Mouse (Mus musculus) ES-Bruce4 (cell line): ENCODE results near the gene 2310061I04Rik. TPM values are rescaled to one million over a fixed set of nuclear protein-coding genes. Genes with fewer than 3 reads are reported as not detected.

Experiments used
- H3K27ac ChIP-seq: 2 replicates; pipeline ENCODE4 v1.5.1; 2012; ENCODE audit warnings: low read length, inconsistent platforms; ENCODE audit not compliant: insufficient read depth
- H3K27me3 ChIP-seq: 2 replicates; pipeline ENCODE4 v1.6.1; 2012; ENCODE audit warnings: mild to moderate bottlenecking, low read length, inconsistent platforms; ENCODE audit not compliant: control insufficient read depth, poor library complexity, insufficient read depth, severe bottlenecking
- H3K36me3 ChIP-seq: 2 replicates; pipeline ENCODE4 v1.6.1; 2012; ENCODE audit warnings: inconsistent platforms, mild to moderate bottlenecking, low read length, moderate library complexity; ENCODE audit not compliant: control insufficient read depth, poor library complexity, insufficient read depth, severe bottlenecking
- H3K4me1 ChIP-seq: one replicate; pipeline ENCODE4 v1.8.1; 2011; ENCODE audit warnings: low read length; ENCODE audit not compliant: control insufficient read depth, insufficient read depth
- H3K4me3 ChIP-seq: 2 replicates; pipeline ENCODE4 v1.5.1; 2011; ENCODE audit warnings: low read depth, mild to moderate bottlenecking, low read length
- H3K9ac ChIP-seq: 2 replicates; pipeline ENCODE4 v1.6.1; 2012; ENCODE audit warnings: low read depth, mild to moderate bottlenecking, inconsistent platforms; ENCODE audit not compliant: poor library complexity, severe bottlenecking
- H3K9me3 ChIP-seq: replicated peaks from 2 replicates; pipeline ENCODE4 v1.6.1; 2012; ENCODE audit warnings: mild to moderate bottlenecking, low read length, inconsistent platforms; ENCODE audit not compliant: control insufficient read depth, poor library complexity, insufficient read depth, severe bottlenecking
- CTCF ChIP-seq: IDR thresholded peaks from one replicate; pipeline ENCODE4 v1.8.1; 2011; ENCODE audit warnings: low read depth, low read length
- EP300 ChIP-seq: IDR thresholded peaks from 2 replicates; pipeline ENCODE4 v1.6.1; 2011; ENCODE audit warnings: low read depth, low read length; ENCODE audit not compliant: insufficient read depth
- POLR2A ChIP-seq: IDR thresholded peaks from one replicate; pipeline ENCODE4 v1.8.1; 2011; ENCODE audit warnings: low read length; ENCODE audit not compliant: insufficient read depth
- polyA plus RNA-seq: library from polyadenylated mRNA; stranded (reverse); fragments of >200 nt; gene quantifications from 2 replicates; pipeline ENCODE4 v1.2.4, GENCODE M21; 2011; ENCODE audit warnings: low read depth; ENCODE audit not compliant: missing spikeins, insufficient read depth, insufficient read length

2310061I04Rik gene
- polyA plus RNA-seq, 1 experiment: 58.9 TPM

DNA sequence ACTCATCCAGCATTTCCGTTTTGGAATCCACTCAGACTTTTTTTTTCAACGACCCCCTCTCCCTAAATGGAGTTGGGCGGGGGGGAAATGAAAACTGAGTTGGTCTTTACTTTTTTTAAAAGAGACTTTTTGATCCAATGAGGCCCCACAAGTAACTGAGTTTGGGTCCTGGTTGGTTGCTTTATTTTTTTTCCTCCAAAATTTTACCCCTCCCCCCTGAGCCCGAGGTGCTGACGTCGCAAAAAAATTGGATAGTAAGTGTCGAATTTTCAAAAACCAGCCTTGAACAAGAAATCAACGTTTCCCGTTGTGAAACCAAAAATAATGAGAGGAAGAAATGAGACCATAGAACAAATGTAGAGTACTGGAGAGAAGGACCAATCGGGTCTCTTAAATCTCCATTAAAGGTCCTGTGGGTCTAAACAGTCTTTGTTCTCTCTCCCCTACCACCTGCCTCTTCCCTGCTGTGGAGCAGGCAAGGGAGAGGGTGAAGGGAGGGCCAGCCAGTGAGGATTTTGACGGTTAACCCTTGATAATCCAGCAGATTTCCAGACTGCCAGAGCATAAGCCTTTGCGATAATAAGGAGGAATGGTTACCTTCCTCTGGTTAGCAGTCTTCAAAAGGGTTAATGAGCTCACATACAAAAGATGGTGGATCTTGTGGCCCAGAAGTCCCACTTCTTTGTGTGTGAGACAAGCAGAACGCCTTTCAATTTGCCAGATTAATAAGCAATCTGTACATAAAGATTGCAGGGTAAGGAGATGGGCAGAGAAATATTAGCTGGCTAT lies 20.4 kb upstream of the 2310061I04Rik start:
- Histone ChIP-seq H3K27me3 (no peaks in the 10 kb centered on the region), H3K4me1 (peaks cover 2% of the 10 kb centered on the region), H3K9ac (peak overlapping the region; percentile 97), H3K4me3 (peak overlapping the region; percentile 99), H3K27ac (peak overlapping the region; percentile 89), H3K36me3 (peaks cover 30% of the 10 kb centered on the region), H3K9me3 (no peaks in the 10 kb centered on the region)
- TF ChIP-seq CTCF (no peak), EP300 (0 out of 2 replicates have a peak, but pooled peaks have one; percentile 11), POLR2A (peak; percentile 93)

DNA sequence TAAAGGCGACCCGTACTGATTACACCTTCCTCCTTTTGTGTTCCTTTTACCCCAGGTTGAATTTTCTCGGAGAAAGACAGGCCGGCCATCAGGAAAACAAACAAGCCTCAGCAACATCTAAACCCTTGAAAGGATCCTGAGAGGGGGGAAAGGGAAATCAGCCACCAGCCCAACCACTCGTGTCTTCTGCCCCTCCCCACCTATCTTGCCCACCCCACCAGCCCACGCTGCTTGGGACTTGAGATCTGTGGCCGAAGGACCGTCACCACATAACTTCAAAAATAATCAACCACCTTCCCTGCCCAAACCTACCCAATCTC lies 19.9 kb upstream of the 2310061I04Rik start:
- peak overlapping the region; percentile 89 for H3K27ac ChIP-seq

DNA sequence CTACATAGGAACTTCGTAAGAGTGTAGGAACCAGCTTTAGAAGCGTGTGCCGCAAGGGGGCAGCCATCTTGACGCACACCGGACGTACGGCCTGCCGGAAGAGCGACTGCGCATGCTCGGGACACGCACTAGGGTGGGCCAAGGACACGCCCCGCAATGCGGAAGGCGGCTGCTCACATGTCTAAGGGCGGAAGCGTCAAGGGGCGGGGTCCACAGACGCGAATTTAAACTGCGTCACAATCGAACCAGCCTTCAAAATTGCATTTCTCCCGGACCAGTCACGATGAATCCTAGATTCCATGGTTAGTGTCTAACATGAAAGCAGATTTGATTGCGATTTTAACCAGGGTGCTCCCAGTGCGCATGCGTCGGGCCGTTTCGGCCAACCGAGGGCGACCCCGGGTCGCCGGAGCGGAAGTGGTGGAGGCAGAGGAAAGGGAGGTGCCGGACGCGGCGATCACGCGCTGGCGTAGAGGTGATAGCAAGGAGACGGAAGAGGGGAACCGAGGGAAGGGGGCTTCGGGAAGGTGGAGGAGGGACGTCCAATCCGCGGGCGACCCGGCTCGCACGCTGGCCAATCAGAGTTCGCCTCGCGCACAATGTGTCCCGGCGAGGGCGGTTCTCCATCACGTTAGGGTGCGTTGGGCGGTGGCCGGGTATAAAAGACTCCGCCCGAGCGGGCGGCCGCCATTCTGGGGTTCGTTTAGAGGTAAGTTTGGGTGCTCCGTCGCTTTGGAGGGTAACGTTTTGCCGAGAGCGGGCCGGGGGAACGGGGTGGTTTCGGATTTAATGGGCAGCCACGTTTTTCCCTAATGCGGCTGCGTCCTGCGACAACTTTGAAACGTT lies 19.3 kb upstream of the 2310061I04Rik start, which contains the start of the genes Mrps18b and Ppp1r10:
Mrps18b (minus strand) TSS at position 93 of the 846 bp plus-strand sequence.
Ppp1r10 (plus strand) TSS at position 138 of the 846 bp plus-strand sequence.
- Histone ChIP-seq H3K4me3 (peak within 1 kb of the TSS; percentile 100), H3K36me3 (peaks cover 36% of the 10 kb centered on the region), H3K9ac (peak within 1 kb of the TSS; percentile 97), H3K27me3 (no peaks in the 10 kb centered on the region), H3K9me3 (no peaks in the 10 kb centered on the region), H3K27ac (peak within 1 kb of the TSS; percentile 89), H3K4me1 (peaks cover 2% of the 10 kb centered on the region)
- TF ChIP-seq EP300: 0 out of 2 replicates have a peak, but pooled peaks have one; percentile 55
- peak; percentile 30 for TF ChIP-seq CTCF
- TF ChIP-seq POLR2A: peak; percentile 92

More for the DNA sequence above, 19.9 kb upstream of the 2310061I04Rik start:
- Histone ChIP-seq H3K36me3 (peaks cover 35% of the 10 kb centered on the region), H3K9me3 (no peaks in the 10 kb centered on the region), H3K9ac (peak overlapping the region; percentile 97), H3K27me3 (no peaks in the 10 kb centered on the region), H3K4me1 (peaks cover 2% of the 10 kb centered on the region), H3K4me3 (peak overlapping the region; percentile 99)
- no peak for TF ChIP-seq CTCF

DNA sequence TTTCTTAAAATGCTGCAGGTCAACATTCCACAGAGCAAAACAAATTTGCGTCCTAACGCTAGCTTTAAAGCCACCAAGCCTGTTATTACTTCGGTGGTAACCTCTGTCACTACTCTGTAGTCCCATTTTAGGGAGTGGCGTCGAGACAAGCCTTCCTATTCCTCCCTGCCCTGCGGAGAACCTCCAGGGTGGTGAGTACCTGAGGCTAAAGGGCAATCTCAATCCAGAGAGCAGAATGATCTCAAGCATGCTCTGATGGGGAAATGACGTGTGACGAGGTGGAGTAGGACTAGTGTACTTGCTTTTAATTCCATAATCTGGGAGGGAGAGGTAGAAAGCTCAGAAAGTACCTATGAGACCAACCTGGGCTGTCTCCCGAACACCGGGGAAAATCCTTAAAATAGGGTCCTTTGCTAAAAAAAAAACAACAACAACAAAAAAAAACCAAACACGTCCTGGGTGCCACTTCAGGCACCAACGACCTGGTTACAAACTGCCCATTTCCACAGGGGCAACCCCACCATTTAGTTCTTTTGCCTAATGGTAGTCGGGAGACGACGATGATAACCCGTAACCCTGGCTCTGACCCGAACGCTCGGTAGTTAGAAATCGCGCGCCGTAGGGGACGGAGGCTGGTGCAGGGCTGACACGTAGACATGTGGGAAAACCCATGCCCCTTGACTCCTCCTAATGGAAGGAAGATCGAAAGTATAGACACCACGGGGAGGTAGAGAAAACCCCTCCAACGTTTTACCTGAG lies 18.5 kb upstream of the 2310061I04Rik start:
- H3K36me3 ChIP-seq: peaks cover 40% of the 10 kb centered on the region
- no peak for TF ChIP-seq EP300
- TF ChIP-seq POLR2A: no peak
- no peak for TF ChIP-seq CTCF
- H3K4me1 ChIP-seq: peaks cover 2% of the 10 kb centered on the region
- no peaks in the 10 kb centered on the region for H3K9me3 ChIP-seq
- no peaks in the 10 kb centered on the region for H3K27me3 ChIP-seq
- H3K4me3 ChIP-seq: peak overlapping the region; percentile 100
- peak overlapping the region; percentile 80 for H3K27ac ChIP-seq
- peak overlapping the region; percentile 86 for H3K9ac ChIP-seq

DNA sequence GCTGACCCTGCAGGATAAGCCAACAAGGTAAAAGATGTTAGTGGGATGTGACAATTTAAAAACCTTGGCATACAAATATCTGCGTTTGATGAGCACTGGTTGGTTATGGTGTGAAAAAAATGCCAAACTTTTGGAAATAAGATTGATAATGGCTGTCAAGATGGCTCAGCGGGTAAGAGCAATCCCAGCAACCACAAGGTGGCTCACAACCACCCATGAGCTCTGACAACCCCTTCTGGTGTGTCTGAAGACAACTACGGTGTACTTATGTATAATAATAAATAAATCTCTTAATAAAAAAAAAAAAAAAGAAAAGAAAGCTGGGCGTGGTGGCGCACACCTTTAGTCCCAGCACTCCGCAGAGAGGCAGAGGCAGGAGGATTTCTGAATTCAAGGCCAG lies 17.7 kb upstream of the 2310061I04Rik start:
- no peak for TF ChIP-seq EP300
- TF ChIP-seq CTCF: no peak
- TF ChIP-seq POLR2A: no peak

More for the DNA sequence above, 17.7 kb upstream of the 2310061I04Rik start:
- Histone ChIP-seq H3K9ac (peak overlapping the region; percentile 86), H3K27ac (no peak overlapping the region), H3K27me3 (no peaks in the 10 kb centered on the region), H3K4me3 (peak overlapping the region; percentile 100), H3K36me3 (peaks cover 42% of the 10 kb centered on the region), H3K4me1 (peaks cover 2% of the 10 kb centered on the region), H3K9me3 (no peaks in the 10 kb centered on the region)
